Mouse (Mus musculus) right cerebral cortex, postnatal 36 days (tissue): ENCODE results near the gene Fbxo6.
"Not testable (repeated sequence)": the region's sequence is repeated elsewhere in the genome, so short reads cannot be mapped to it uniquely, and the experiment has no call there.

Experiments
- DNase-seq, 2 experiments: peaks; one replicate each; pipeline ENCODE4 v3.0.0; 2022; ENCODE audit warnings: low spot score in 2 of 2, mixed read lengths in 1 of 2

Gene Fbxo6

GRCm38 (mm10) chr4:148151267-148152168 lies at the start of gene Fbxo6:
Fbxo6 (minus strand) TSS chr4:148152140.
- peak; percentile 79 to 85 for DNase-seq

DNA sequence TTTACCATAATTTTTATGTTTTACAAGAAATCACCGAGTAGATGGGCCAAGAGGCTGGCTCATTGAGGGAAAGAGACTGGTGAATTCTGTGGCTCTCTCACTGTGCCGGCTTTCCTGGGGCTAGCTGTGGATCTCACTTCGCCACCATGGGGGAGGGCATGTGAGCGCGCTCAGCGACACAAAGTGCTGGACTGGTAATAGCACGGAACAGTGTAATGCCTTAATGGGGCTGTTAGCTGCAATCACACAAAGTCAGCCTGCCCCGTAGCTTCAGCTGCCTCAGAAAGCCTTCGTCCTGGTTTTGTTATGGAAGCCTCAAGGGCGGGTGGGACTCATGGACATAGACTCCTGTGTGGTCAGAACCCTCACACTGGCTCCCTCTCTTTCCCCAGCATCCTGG lies 46.8 kb upstream of the Fbxo6 start:
- no peak for DNase-seq

- DNase-seq: no peak
Measured at GRCm38 (mm10) chr4:148194400-148194799, 42.5 kb upstream of the Fbxo6 start.

DNA sequence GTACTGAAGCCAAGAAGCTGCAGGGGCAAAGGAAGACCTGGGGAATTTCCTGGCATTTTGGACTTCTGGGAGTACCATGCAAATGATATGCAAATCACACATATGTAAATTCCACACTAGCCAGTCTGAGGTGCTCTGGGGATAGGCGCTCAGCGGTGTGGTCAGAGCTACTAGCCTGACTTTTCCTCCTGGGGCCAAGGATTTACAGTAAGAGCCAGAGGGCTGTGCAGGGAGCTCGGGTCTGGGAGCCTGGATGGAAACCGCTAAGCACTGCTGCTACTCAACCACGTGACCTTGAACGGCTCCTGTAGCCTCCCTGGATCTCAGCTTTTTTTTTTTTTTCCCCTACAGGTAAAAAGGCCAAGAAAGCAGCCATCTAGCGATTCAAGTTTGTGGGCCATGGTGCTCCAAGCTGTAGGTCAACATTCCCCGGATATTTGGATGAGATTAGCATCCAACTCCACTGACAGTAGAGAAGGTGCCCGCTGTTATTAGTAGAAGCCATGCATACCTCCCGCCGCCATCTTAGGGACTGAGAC lies 40.8 kb upstream of the Fbxo6 start:
- DNase-seq: no peak

DNA sequence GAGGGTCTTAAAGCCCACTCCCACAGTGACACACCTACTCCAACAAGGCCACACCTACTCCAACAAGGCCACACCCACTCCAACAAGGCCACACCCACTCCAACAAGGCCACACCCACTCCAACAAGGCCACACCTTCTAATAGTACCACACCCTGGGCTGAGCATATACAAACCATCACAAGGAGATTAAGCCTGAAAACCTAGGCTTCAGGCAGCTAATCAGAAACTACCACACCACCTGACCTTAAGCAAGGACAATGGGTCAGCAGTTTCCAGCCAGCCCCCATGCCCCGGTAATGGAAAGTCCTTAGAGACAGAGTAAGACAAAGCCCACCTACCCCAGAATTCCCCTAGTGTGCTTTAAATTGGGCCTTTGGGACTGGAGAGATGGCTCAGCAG lies 36.8 kb upstream of the Fbxo6 start:
- not testable (repeated sequence) for DNase-seq

DNA sequence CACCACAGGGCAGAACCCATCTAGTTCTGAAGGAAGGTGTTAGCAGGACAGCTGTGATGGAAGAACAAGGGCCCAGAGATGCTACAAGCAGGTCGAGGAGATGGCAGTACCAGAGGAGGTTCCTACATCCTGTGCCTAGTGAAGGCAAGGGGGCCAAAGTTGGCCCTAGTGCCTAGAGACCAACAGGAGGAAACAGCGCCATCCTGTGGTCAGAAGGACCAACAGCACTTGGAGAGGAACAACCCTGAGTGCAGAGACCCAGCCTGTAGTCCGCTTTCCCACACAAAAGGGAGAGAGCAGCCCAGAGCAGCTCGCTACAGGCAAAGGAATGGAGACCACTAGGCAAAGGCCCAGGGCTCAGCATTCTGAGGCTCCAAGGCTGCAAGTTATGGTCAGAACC lies 33.9 kb upstream of the Fbxo6 start:
- DNase-seq: no peak

GRCm38 (mm10) chr4:148184564-148184963 lies 32.6 kb upstream of the Fbxo6 start:
- no peak for DNase-seq

GRCm38 (mm10) chr4:148182363-148182762 lies 30.4 kb upstream of the Fbxo6 start:
- no peak for DNase-seq

GRCm38 (mm10) chr4:148181483-148181882 lies 29.5 kb upstream of the Fbxo6 start:
- DNase-seq: no peak

- no peak for DNase-seq
Measured at GRCm38 (mm10) chr4:148177716-148178115, 25.8 kb upstream of the Fbxo6 start.

GRCm38 (mm10) chr4:148176603-148177002 lies 24.7 kb upstream of the Fbxo6 start:
- DNase-seq: not testable (repeated sequence)

GRCm38 (mm10) chr4:148174495-148174862 lies 22.5 kb upstream of the Fbxo6 start:
- DNase-seq: no peak

GRCm38 (mm10) chr4:148173811-148174494 lies 22.0 kb upstream of the Fbxo6 start:
- DNase-seq: peak; percentile 67 to 77

- no peak for DNase-seq
Measured at GRCm38 (mm10) chr4:148171261-148171660, 19.3 kb upstream of the Fbxo6 start.

DNA sequence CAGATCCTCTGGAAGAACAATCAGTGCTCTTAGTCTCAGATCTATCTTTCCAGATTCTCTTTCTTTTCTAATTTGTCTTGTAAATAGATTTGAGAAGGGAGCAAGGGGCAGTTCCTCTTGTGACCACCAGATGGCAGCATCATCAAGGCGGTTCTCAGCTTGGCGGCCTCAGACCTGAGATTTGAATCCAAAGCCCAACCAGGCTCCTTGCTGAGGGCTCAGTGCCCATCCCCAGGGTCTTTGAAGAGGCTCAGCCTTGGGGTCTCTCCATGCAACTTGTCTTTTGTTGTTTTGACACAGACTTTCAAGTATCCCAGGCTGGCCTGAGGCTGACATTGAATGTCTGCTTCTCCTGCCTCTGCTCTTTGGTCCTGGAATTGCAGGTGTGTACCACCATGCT lies 18.9 kb upstream of the Fbxo6 start:
- no peak for DNase-seq

- DNase-seq: no peak
Measured at GRCm38 (mm10) chr4:148169586-148169985, 17.6 kb upstream of the Fbxo6 start.

- no peak for DNase-seq
Measured at GRCm38 (mm10) chr4:148168287-148168686, 16.3 kb upstream of the Fbxo6 start.

DNA sequence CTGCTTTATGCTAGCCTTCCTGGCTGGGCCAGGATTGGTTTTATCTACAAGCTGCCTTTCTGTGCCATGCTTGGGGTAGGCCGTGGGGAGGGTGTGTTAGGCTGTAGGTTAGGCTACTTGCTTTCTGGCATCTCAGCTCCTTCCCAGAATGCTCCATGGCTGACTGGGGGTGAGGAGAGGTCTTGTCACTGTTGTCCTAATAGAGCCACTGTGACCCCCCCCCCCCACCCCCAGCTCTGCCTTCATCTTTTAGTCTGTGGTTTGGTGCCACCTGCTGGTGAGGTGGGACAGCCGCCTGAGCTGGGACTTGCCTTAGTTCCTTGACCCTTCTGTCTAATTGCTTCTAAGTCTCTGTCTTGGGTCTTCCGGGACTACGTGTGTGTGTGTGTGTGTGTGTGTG lies 15.0 kb upstream of the Fbxo6 start:
- peak in 1 of 2 experiments; percentile 57 for DNase-seq

DNA sequence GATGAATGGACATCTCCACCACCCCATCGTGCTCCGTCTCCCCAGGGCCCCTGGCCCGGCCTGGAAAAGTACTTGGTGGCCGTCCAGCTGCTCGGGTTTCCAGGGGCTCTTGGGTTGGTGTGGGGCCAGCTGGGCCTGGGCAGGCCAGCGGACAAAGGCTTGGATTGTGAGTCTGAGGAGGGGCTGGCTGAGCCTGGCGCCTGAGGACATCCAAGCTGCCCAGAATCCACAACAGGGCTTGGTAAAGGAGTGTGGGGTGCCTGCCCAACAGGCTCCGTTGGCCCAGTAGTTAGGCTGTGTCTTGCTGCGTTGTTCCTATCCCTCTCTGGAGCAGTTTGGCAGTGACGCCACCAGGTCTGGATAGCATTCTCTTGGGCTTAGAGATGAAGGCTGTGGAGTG lies 14.5 kb upstream of the Fbxo6 start:
- peak; percentile 75 to 80 for DNase-seq

GRCm38 (mm10) chr4:148165551-148165950 lies 13.6 kb upstream of the Fbxo6 start:
- DNase-seq: no peak

- DNase-seq: no peak
Measured at GRCm38 (mm10) chr4:148164461-148164860, 12.5 kb upstream of the Fbxo6 start.

DNA sequence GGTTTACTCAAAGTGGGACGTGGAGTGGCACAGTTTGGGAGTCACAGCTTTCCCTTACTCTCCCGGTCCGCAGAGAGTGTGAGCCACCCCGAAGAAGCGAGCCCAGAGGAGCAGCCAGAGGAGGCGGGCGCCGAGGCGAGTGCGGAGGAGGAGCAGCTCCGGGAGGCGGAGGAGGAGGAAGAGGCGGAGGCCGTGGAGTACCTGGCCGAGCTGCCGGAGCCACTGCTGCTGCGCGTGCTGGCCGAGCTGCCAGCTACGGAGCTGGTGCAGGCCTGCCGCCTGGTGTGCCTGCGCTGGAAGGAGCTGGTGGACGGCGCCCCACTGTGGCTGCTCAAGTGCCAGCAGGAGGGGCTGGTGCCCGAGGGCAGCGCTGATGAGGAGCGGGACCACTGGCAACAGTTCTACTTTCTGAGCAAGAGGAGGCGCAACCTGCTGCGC lies 12.1 kb upstream of the Fbxo6 start:
- peak; percentile 75 to 76 for DNase-seq
